Mouse (Mus musculus) retina, adult 2 months (tissue): ENCODE measurements around the gene Nutm1.
"Not testable (repeated sequence)": the region's sequence is repeated elsewhere in the genome, so short reads cannot be mapped to it uniquely, and the experiment has no call there.

Experiments
- DNase-seq: peaks from one replicate; pipeline ENCODE4 v3.0.0-alpha.2; 2012; ENCODE audit warnings: low read depth, low spot score

The Nutm1 gene

GRCm38 (mm10) chr2:112259241-112259962 is at the start of gene Nutm1:
Gene Nutm1, minus strand, starts transcription at chr2:112259291.
- no peak for DNase-seq

- DNase-seq: no peak
Observed at GRCm38 (mm10) chr2:112308671-112309070, 49.6 kb upstream of the Nutm1 start.

GRCm38 (mm10) chr2:112298221-112298620 is 39.1 kb upstream of the Nutm1 start:
- no peak for DNase-seq

DNA sequence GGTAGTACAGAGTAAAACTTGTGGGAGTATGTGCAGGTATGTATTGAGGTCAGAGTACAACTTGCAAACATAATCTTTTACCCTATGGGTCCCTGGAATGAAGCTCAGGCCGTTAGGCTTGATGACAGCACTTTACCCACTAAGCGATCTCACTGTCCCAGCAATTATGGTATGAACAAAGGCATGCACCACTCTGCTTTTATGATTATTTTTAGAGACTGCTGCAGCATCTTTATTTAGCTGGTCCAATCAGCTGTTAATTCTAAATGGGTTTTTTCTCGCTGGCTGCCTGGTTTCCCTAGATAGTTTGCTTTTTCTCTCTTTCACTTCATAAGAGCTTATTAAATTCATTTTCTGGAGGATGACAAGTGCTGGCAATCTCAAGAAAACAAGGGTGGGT is 37.1 kb upstream of the Nutm1 start:
- DNase-seq: no peak

- DNase-seq: no peak
Observed at GRCm38 (mm10) chr2:112292823-112293222, 33.7 kb upstream of the Nutm1 start.

GRCm38 (mm10) chr2:112289507-112289906 is 30.4 kb upstream of the Nutm1 start:
- DNase-seq: no peak

- peak; percentile 50 for DNase-seq
Observed at GRCm38 (mm10) chr2:112287059-112287458, 28.0 kb upstream of the Nutm1 start.

- not testable (repeated sequence) for DNase-seq
Observed at GRCm38 (mm10) chr2:112286062-112286461, 27.0 kb upstream of the Nutm1 start.

- no peak for DNase-seq
Observed at GRCm38 (mm10) chr2:112285031-112285390, 25.9 kb upstream of the Nutm1 start.

DNA sequence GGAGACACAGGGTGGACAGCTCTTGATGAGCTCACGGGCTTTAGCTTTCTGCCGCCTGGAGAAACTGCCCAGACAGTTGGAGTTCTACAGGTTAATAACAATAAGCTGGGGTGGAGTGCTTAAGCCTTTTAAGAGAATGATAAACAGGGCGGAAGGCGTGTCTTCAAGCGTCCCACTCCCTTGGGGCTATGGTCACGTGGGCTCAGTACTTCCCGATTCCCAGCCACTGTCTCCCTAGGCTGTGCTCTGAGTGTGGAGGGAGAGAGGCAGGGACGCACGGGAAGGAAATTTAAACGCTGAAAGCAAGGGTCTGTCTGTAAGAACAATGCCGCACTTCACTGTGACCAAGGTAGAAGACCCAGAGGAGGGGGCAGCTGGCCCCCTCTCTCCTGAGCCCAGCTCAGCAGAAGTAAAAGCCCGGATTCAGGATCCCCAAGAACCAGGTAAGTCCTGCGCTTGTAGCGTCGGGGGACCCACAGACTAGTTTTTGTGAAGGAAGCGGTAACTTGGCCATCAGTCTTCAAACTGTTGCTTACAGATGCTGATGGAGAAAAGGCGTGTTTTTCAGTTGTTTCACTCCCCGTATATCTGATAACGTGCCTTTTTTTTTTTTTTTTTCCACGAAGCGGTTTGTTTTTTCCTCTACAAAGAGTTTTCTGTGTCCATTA is 25.4 kb upstream of the Nutm1 start:
- DNase-seq: peak; percentile 66

GRCm38 (mm10) chr2:112282846-112283245 is 23.8 kb upstream of the Nutm1 start:
- DNase-seq: no peak

DNA sequence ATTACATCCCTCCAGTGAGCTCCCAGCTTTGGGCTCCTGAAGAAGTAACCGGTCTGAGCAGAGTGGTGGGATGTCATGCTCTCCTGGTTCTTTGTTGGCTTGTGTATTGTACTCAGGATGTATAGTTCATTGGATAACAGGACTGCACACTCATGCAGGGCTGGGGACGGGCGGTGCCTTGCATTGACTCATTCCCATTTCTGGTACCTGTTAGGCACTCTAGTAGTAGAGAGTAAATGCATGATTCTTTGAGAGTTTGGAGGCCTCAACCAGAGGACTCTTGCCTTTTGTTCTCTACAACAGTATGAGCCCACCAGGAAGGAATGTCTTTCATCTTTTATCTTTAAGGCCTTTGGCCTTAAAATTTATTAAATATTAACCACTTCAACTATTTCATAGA is 17.8 kb upstream of the Nutm1 start:
- DNase-seq: no peak

- DNase-seq: no peak
Observed at GRCm38 (mm10) chr2:112273474-112273873, 14.4 kb upstream of the Nutm1 start.

GRCm38 (mm10) chr2:112272909-112273308 is 13.8 kb upstream of the Nutm1 start:
- no peak for DNase-seq

DNA sequence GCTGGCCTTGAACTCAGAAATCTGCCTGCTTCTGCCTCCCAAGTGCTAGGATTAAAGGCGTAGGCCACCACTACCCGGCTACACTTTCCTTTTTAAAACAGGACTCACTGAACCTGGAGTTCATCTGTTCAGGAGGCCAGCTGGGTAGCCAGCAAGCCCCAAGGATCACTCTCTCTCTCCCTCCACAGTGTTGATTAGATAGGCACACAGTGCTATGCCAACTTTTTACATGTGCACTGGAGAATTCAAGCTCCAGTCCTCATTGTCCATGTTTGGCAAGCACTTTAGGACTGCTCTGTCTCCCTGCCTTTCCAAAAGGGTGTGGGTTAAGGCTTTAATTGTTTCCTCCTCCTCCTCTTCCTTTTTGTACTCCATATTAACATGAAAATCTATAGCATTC is 10.9 kb upstream of the Nutm1 start:
- DNase-seq: no peak

GRCm38 (mm10) chr2:112267547-112268269 is 8.6 kb upstream of the Nutm1 start:
- DNase-seq: no peak

DNA sequence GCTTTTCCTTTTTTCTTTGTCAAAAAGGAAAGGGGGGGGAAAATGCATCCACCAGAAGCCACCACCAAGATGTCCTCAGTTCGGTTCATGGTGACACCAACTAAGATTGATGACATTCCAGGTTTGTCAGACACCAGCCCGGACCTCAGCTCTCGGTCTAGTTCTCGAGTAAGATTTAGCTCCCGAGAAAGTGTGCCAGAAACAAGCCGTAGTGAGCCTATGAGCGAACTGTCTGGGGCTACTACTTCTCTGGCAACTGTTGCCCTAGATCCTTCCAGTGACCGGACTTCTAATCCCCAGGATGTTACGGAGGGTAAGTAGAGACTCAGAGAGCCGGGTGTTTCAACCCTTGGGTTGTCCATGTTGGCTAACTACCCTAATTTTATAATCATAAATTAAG is 7.7 kb upstream of the Nutm1 start:
- no peak for DNase-seq

GRCm38 (mm10) chr2:112266242-112266592 is 7.1 kb upstream of the Nutm1 start, which contains the start of gene Gm21985:
Gene Gm21985, plus strand, starts transcription at chr2:112266314.
- no peak for DNase-seq

DNA sequence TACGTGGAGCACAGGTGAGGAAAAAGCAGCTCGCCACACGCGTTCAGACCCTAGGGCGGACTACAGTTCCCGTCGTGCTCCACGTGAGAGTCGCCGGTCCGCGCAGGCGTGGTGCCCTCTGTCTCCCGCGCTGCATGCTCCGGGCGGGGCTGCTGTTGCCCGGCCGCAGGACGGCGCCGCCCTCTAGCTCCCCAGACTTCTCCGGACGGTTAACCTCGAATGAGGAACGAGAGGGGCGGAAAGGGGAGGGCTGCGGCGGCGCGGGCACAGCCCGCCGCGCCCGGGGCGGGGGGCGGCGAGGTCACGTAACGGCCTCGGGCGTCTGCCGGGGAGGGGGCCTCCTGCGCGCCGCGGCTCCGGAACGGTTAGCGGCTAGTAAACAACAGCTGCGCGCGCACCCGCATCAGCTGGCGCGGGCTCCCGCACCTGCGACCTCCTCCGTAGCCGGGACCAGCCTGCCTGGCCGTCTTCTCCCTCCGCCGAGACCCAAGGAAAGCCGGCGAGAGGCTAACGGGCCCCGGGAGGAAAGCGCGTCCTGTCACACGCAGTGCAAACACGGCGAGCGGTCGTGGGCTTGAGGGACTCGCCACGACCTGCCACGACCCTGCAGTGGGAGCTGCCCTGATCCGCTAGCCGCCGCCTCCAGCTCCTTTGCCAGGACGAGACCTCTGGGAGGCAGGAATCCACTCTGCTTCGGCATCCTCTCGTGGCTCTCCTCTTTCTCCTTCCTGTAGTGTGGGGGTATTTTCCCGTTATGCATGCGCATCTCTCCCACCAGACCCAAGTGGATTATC is 6.6 kb upstream of the Nutm1 start, which contains the start of gene Slc12a6:
Slc12a6 (plus strand) TSS at position 378 of the 794 bp plus-strand sequence.
- DNase-seq: peak; percentile 82

- DNase-seq: no peak
Observed at GRCm38 (mm10) chr2:112264364-112264763, 5.3 kb upstream of the Nutm1 start.

DNA sequence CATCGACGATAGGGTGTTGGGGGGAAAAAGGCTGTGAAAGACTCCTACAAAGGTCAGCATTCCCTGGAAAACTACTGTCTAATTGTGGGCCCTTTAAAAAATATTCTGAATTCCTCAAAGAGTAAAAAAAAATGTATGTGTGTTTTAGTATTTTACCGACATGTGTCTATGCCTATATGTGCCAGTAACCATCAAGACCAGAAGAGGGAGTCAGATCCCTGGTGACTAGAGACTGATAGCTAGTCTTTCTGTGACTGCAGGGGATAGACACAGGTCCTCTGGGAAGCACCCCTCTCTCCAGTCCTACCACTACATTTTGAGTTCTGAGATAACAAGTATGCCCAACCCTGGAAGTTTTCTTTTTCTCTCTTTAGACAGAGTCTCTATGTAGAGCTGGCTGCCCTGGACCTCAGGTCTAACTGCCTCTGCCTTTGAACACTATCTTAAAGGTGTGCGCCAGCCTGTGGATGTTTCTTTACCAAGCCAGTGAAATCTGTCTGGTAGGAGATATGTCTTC is 3.7 kb upstream of the Nutm1 start:
- DNase-seq: no peak
